Mouse (Mus musculus) spleen, postnatal 4 days (tissue): ENCODE results near the gene Nabp2.
A peak's percentile ranks its signal among the peaks of the same experiment; 100 is the strongest.

ENCODE experiments used
- DNase-seq, 2 experiments: peaks; one replicate each; pipeline ENCODE4 v3.0.0; 2022; ENCODE audit warnings: low spot score in 2 of 2

Nabp2 gene

GRCm38 (mm10) chr10:128429454-128429853 is 18.2 kb upstream of the Nabp2 start:
- no peak for DNase-seq

- DNase-seq = no peak
Observed at GRCm38 (mm10) chr10:128429052-128429451, 17.8 kb upstream of the Nabp2 start.

- DNase-seq = no peak
Observed at GRCm38 (mm10) chr10:128425260-128425659, 14.0 kb upstream of the Nabp2 start.

DNA sequence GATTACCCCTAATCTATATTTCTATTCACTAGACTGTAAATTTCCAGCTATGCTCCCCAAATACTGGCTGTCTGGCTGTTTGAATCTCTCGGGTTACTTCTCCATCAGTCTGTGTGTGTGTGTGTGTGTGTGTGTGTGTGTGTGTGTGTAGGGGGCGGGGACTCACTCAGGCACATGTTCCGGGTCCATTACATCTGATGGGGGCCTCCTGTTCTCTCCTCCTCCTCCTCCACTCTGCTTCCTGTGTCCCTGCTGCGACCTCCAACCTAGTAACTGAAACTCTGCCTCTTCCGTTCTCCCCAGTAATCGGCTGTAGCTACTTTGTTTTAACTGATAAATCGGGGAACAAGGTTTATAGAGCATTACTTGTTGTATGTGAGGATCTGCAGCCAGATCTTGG is 13.3 kb upstream of the Nabp2 start:
- no peak for DNase-seq

- DNase-seq = no peak
Observed at GRCm38 (mm10) chr10:128422426-128422825, 11.1 kb upstream of the Nabp2 start.

DNA sequence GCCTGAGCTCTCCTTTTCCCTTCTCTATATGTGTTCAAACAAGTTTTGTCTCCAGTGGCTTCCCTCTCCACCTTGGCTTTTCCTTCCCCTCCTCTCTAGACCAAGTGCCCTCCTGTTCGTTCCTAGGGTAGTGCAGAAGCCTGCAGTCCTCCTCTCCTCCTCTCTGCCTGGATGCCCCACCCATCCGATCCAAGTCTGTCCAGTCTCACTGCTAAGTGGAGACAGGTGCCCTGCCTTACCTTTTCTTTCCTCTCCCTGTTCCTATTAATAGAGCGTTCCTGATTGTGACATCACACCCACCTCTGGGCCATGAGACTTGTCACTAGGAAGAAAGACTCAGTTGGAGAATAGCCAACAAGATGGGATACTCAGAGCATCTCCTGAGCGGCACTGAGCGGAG is 3.6 kb upstream of the Nabp2 start:
- no peak for DNase-seq

GRCm38 (mm10) chr10:128413076-128413475 is 1.8 kb upstream of the Nabp2 start:
- DNase-seq = no peak

DNA sequence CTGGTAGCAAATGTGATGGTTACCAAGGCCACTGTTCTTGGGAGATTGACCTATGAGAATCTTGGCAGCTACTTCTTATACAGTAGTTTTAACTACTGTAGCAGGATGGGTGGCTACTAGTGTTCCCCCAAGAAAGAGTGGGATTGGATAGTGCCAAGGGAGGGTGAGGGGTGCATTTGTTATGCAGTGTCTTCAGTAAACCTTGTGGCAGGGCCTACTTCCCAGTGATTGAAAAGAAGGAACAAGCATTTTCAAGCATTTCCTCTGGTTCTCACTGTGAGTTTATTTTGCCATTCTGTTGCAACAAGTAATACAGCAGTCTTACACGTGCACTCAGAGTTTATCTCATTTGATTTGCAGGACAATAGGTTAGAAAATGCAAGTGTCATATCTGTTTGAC is 1.3 kb upstream of the Nabp2 start:
- no peak for DNase-seq

DNA sequence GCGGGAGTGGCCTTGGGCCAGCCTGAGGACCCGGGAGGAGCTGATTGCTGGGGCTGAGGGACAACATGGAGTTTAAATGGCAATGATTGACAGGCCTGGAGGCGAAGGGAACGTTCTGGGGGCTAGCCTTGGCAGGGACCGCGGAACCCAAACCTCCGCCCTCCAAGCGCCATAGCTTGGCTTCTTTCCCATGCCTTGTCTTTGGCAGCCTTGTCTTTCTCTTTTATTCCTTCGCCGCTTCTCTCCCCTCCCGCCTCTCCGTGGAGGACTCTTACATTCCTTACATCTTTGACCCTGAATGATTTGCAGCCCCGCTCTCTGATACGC is 726 bp upstream of the Nabp2 start:
- peak in 1 of 2 experiments; percentile 35 for DNase-seq

DNA sequence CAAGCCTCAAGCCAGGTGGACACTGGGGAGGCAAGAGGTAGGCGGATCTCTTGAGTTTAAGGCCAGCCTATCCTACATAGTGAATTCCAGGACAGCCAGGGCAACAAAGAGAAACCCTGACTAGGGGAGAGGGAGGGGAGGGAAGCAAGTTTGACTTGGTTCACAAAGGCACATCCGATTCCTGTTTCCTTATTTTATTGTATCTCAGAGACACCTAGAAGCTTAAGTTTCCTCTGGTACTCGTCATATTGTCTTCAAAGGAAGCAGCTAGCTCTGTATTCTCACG is 789 bp downstream of the Nabp2 start:
- no peak for DNase-seq

GRCm38 (mm10) chr10:128409692-128410559 is 1.4 kb downstream of the Nabp2 start:
- DNase-seq = peak; percentile 97 to 99

- peak; percentile 30 to 76 for DNase-seq
Observed at GRCm38 (mm10) chr10:128408591-128409535, 2.4 kb downstream of the Nabp2 start.

- no peak for DNase-seq
Observed at GRCm38 (mm10) chr10:128403931-128404330, 7.4 kb downstream of the Nabp2 start.

DNA sequence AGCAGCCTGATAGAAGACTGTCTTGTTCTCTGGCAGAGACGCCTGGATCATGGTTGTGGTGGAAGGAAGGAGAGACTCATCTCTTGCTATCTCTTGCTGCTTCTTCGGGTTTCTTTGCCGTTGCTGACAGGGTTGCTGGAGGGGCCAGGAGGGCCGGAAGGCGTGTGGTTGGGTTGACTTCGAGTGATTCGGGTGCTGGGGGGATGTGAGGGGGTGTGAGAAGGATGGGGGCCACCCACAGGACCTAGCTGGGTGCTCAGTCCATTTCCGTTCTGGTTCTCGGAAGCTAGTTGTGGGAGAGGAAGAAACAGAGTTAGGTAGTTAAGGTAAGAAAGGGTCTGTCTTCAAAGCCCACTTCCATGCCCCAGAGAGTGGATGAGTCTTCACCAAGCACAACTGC is 9.7 kb downstream of the Nabp2 start:
- no peak for DNase-seq

GRCm38 (mm10) chr10:128401056-128401455 is 10.2 kb downstream of the Nabp2 start, which contains the start of gene Slc39a5:
Gene Slc39a5 (minus strand): TSS chr10:128401229.
- DNase-seq = no peak

GRCm38 (mm10) chr10:128400338-128400737 is 11.0 kb downstream of the Nabp2 start:
- no peak for DNase-seq

DNA sequence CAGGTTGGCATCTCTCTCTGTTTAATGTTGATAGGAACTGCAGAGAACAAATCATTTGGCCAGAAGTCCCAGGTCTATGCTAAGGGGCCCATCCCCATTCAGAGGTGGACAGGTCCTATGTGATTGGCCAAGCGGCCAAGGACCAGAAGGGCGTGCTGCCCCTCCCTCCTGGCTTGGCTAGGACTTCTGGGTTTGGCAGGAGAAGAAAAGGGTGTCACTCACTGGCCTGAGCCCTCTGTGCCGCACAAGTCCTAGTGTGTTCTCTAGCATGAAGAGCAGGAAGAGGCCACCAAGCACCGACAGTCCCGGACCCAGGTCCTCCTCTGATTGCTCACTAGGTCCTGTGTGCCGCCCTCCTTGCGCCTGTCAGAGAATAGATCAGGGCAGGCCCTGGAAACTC is 13.8 kb downstream of the Nabp2 start:
- DNase-seq = no peak

- DNase-seq = peak in 1 of 2 experiments; percentile 57
Observed at GRCm38 (mm10) chr10:128396716-128397264, 14.5 kb downstream of the Nabp2 start.

DNA sequence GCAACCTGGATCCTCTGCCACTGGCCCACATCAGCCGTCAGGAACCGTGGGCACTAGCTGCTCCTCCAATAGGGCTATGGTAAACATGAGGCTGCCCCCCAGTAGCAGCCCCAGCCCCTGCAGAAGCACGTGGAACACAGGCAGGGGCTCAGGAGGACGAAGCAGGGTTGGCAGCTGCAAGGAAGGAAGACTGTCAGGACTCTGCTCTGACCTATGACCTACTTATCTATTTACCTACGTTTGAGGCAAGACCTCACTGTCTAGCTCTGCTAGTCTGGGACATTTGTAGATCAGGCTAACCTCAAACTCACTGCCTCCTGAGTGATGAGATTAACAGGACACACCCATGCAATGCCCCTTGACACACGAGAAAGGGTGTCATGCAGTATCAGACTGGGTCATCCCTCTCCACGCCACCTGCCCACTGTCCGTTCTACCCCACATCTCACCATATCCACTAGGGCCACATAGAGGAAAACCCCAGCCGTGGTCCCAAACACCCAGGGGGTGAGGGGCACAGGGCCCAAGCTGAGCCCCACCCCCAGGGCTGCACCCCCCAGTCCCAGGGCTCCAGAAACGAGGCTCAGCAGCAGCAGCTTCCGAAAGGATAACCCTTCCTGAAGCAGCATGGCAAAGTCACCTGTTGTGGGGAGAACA is 15.1 kb downstream of the Nabp2 start:
- DNase-seq = peak in 1 of 2 experiments; percentile 57

DNA sequence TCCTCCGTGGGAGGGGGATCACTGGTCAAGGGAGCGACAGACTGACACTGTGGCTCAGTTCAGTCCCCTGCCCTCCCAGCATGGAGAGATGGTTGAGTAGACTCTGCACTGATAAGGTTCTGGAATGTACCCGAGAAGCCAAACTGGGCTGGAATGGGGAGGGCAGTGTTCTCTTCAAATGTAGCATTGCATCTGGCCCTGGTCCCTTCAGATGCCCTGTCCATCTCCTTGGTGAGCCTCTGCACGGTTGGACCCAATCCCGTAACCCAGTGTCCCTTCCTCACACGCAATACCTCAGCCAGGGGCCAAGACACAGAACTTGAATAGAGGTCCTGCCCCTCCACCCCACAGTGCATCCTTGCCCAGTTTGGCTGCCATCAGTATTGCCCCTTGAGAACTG is 19.4 kb downstream of the Nabp2 start:
- DNase-seq = no peak

DNA sequence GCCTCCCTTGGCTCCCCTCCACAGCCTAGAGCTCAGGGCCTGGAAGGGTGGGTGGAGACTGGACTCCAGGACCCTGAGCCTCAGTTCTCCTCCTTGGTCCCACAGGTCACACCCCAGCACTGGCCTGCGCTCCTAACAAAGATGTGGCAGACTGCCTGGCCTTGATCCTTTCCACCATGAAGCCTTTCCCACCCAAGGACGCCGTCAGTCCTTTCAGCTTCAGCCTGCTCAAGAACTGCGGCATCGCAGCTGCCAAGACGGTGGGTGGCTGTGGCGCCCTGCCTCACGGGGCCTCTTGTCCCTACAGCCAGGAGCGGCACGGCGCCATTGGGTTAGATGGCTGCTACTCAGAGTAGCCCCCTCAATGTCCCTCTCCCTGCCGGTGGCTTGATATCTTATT is 20.9 kb downstream of the Nabp2 start:
- DNase-seq = peak in 1 of 2 experiments; percentile 62

- DNase-seq = no peak
Observed at GRCm38 (mm10) chr10:128389570-128389969, 21.7 kb downstream of the Nabp2 start.
